7 mouse cellular contexts compared by ENCODE assay signal in the genomic region with DNA sequence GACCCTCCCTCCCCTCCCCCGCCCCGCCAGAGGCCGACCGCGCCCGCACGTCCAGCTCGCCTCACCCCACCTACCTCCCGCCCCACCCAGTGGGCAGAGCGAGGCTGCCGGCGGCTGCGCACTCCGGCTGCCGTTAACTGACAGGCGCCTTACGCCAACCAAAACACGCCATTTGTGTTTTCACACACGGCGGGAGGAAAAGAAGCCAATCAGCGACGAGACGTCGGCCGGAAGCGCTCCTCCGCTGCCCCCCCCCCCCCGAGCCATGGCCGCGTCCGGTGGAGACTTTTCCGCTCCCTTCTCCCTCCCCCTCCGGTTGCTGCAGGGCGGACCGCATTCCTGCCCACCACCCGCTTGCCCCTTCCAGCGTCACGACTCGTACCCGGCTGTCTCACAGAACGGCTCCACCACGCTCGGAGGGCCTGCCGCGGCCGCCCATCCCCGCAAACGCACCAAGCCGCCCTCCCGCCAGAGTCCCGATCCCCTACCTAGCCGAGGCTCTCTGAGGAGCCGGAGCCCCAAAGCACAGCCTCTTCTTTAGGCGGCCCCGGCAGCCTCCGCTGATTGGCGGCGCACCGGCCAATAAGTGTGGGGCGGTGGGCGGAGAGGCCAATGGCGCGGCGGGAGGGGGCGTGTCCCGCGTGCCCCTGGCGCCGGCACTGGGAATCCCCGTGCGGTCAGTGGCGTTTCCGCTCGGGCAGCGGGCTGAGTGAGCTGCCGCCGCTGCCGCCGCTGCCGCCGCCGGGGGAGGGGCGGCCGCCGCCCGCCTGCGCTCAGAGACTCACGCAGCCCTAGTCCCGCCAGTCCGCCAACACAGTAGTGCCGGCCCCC. TPM values are rescaled to one million over a fixed set of nuclear protein-coding genes. Genes with fewer than 3 reads are reported as not detected.
DNase-seq lines count a peak whose midpoint lies in the region; ATAC-seq lines count a peak whose summit lies in the region.

Gene Setd5, plus strand, starts transcription at position 680 of the 831 bp plus-strand sequence.

- ATAC-seq in intestine, embryonic 16.5 days = peak; percentile 89
- peak; percentile 94 for ATAC-seq in midbrain, embryonic 11.5 days (ENCODE audit: low FRiP score)

- H3K4me3 ChIP-seq in intestine, embryonic 16.5 days (ENCODE audit: low read length) = peak within 1 kb of the TSS; percentile 91
- peak within 1 kb of the TSS; percentile 99 for H3K4me3 ChIP-seq in midbrain, embryonic 11.5 days (ENCODE audit: low read depth, low read length)

- peaks cover 16% of the 10 kb centered on the region for H3K4me1 ChIP-seq in intestine, embryonic 16.5 days (ENCODE audit: control insufficient read depth, insufficient read depth, low read length)
- peaks cover 28% of the 10 kb centered on the region for H3K4me1 ChIP-seq in midbrain, embryonic 11.5 days (ENCODE audit: control insufficient read depth, insufficient read depth, low read length)

- no peaks in the 10 kb centered on the region for H3K9me3 ChIP-seq in intestine, embryonic 16.5 days (ENCODE audit: control insufficient read depth, low read length)
- no peaks in the 10 kb centered on the region for H3K9me3 ChIP-seq in midbrain, embryonic 11.5 days (ENCODE audit: control insufficient read depth, low read length)

- peak within 1 kb of the TSS; percentile 100 for H3K27ac ChIP-seq in intestine, embryonic 16.5 days (ENCODE audit: low read length)
- peak within 1 kb of the TSS; percentile 100 for H3K27ac ChIP-seq in midbrain, embryonic 11.5 days (ENCODE audit: low read depth, low read length)

- no peaks in the 10 kb centered on the region for H3K27me3 ChIP-seq in intestine, embryonic 16.5 days (replicated peaks; ENCODE audit: control insufficient read depth, insufficient read depth, low read length)
- no peaks in the 10 kb centered on the region for H3K27me3 ChIP-seq in midbrain, embryonic 11.5 days (ENCODE audit: control insufficient read depth, insufficient read depth, low read length)

- H3K9ac ChIP-seq in intestine, embryonic 16.5 days (ENCODE audit: low read depth, low read length) = peak within 1 kb of the TSS; percentile 100
- H3K9ac ChIP-seq in midbrain, embryonic 11.5 days (ENCODE audit: low read length) = peak within 1 kb of the TSS; percentile 99

- H3K36me3 ChIP-seq in intestine, embryonic 16.5 days (ENCODE audit: control insufficient read depth, insufficient read depth, low read length) = no peaks in the 10 kb centered on the region
- H3K36me3 ChIP-seq in midbrain, embryonic 11.5 days (ENCODE audit: control insufficient read depth, insufficient read depth, low read length) = no peaks in the 10 kb centered on the region

- DNase-seq in adrenal gland, adult 8-10 months = peak; percentile 97
- peak; percentile 99 for DNase-seq in embryo, embryonic 9.5 days (ENCODE audit: extremely low spot score)
- peak; percentile 98 to 99 for DNase-seq in gastrocnemius, postnatal 4 days (ENCODE audit: low spot score in 2 of 2)
- DNase-seq in left cerebral cortex, postnatal 36 days (ENCODE audit: low spot score in 2 of 2) = peak; percentile 98 to 99
- peak; percentile 100 for DNase-seq in midbrain, embryonic 11.5 days (ENCODE audit: low spot score, missing footprints)
- DNase-seq in skeletal muscle tissue, adult 2 months (ENCODE audit: low read depth, low spot score) = peak; percentile 99

- under 1% methylated on average over 76 of the region's 91 CpGs for WGBS in intestine, embryonic 16.5 days
- under 1% methylated on average over 60 of the region's 91 CpGs for WGBS in midbrain, embryonic 11.5 days

- intact Hi-C loops in left cerebral cortex, postnatal 36 days (cut with DNase I) = loop anchor here (1.0 to 10.0 kb wide), 5 partner anchors 24 to 228 kb away; partner anchors contain the start of genes Brpf1, Mtmr14 and Thumpd3

- H3K4me2 ChIP-seq in intestine, embryonic 16.5 days (ENCODE audit: low read depth, low read length) = peak within 1 kb of the TSS; percentile 59
- peak within 1 kb of the TSS; percentile 94 for H3K4me2 ChIP-seq in midbrain, embryonic 11.5 days

RNA-seq across cellular contexts. Expression of gene Setd5, which starts in this region (rescaled TPM):
- total RNA-seq in adrenal gland, adult 8-10 months (2022) = 100 to 1,000 TPM in 2 of 4 experiments, 10 to 100 TPM in 2; 88.7 to 146 (median 108) TPM
- 100 to 1,000 TPM; 106 to 109 TPM for total RNA-seq in gastrocnemius, postnatal 4 days (2021)
- polyA plus RNA-seq in intestine, embryonic 16.5 days (2015; fragmentation: Nextera tagmentation; extraction: Ambion mirVana) = 58.5 and 61.2 TPM in 2 replicates
- total RNA-seq in left cerebral cortex, postnatal 36 days (2021) = 100 to 1,000 TPM in 1 of 2 experiments, 10 to 100 TPM in 1; 99.2 to 130 TPM
- 75.0 and 75.5 TPM in 2 replicates for polyA plus RNA-seq in midbrain, embryonic 11.5 days (2014; fragmentation: Nextera tagmentation; extraction: Ambion mirVana)

Comparison
In these comparisons a context has a peak if more than half of its experiments do, and no peak if none do; other contexts are left out.
1. Peak in every context shown above with its lines: DNase-seq, ATAC-seq, H3K4me3 ChIP-seq and H3K27ac ChIP-seq.